21 mouse cellular contexts compared by ENCODE assay signal in genomic region chr5:35882391-35882790, GRCm38 (mm10). TPM values are rescaled to one million over a fixed set of nuclear protein-coding genes. Genes with fewer than 3 reads are reported as not detected.
A peak's percentile ranks its signal among the peaks of the same experiment; 100 is the strongest.
DNase-seq lines count a peak whose midpoint lies in the region; ATAC-seq and TF ChIP-seq lines count a peak whose summit lies in the region.
"Had no signal": no experiment of that assay in that cellular context is flagged by ENCODE, and none has a peak within 500 bp of the region (broad histone marks: within the 10 kb centered on the region; RNA-seq: fewer than 3 reads in every experiment).

No protein-coding gene starts in this region.

- no peaks in the 10 kb centered on the region for H3K9me3 ChIP-seq in liver, embryonic 14.5 days (ENCODE audit: control insufficient read depth, low read length)
- no peaks in the 10 kb centered on the region for H3K9me3 ChIP-seq in liver, embryonic 11.5 days (ENCODE audit: control insufficient read depth, low read length)
- H3K9me3 ChIP-seq: forebrain, embryonic 12.5 days; heart, embryonic 13.5 days; limb, embryonic 15.5 days; stomach, embryonic 15.5 days had no signal

- no peaks in the 10 kb centered on the region for H3K4me1 ChIP-seq in liver, embryonic 14.5 days (replicated peaks; ENCODE audit: control insufficient read depth in 2 of 2, insufficient read depth in 2 of 2, low read length in 1 of 2)
- no peaks in the 10 kb centered on the region for H3K4me1 ChIP-seq in liver, embryonic 11.5 days (replicated peaks; ENCODE audit: control insufficient read depth, insufficient read depth, low read length)
- H3K4me1 ChIP-seq: forebrain, embryonic 12.5 days; stomach, embryonic 15.5 days had no signal

- WGBS in liver, embryonic 14.5 days (ENCODE audit: insufficient replicate concordance) = 56% methylated on average over 9 of the region's 9 CpGs
- WGBS in liver, embryonic 11.5 days = 54% methylated on average over 9 of the region's 9 CpGs

- no peaks in the 10 kb centered on the region for H3K27me3 ChIP-seq in liver, embryonic 14.5 days (ENCODE audit: control insufficient read depth, insufficient read depth, low read length)
- no peaks in the 10 kb centered on the region for H3K27me3 ChIP-seq in liver, embryonic 11.5 days (replicated peaks; ENCODE audit: control insufficient read depth, insufficient read depth, low read length)
- H3K27me3 ChIP-seq: heart, embryonic 13.5 days; limb, embryonic 15.5 days; stomach, embryonic 15.5 days had no signal

- no peak overlapping the region for H3K9ac ChIP-seq in liver, embryonic 14.5 days (replicated peaks)
- H3K9ac ChIP-seq in liver, embryonic 11.5 days (ENCODE audit: low read depth, low read length) = no peak overlapping the region
- H3K9ac ChIP-seq: forebrain, embryonic 12.5 days; heart, embryonic 13.5 days; limb, embryonic 15.5 days; lung, embryonic 14.5 days; stomach, embryonic 15.5 days had no signal

- no peak overlapping the region for H3K4me3 ChIP-seq in gastrocnemius, adult 2 months
- no peak overlapping the region for H3K4me3 ChIP-seq in liver, embryonic 14.5 days (ENCODE audit: insufficient read depth in 1 of 2, low read depth in 2 of 2, low read length in 2 of 2)
- H3K4me3 ChIP-seq in liver, embryonic 11.5 days (ENCODE audit: low read depth, low read length) = no peak overlapping the region
- H3K4me3 ChIP-seq: forebrain, embryonic 12.5 days; heart, embryonic 13.5 days; limb, embryonic 15.5 days; stomach, embryonic 15.5 days had no signal

- TF ChIP-seq EP300 in liver, embryonic 14.5 days (IDR thresholded peaks at IDR 0.05; ENCODE audit: low read depth) = no peak

- peak; percentile 14 for DNase-seq in gastrocnemius, postnatal 14 days
- no peak for DNase-seq in gastrocnemius, adult 2 months
- no peak for DNase-seq in liver, embryonic 14.5 days (ENCODE audit: low read depth in 3 of 3, low spot score in 3 of 3)
- no peak for DNase-seq in liver, embryonic 11.5 days (ENCODE audit: low spot score)
- DNase-seq in kidney, adult 9 months = peak; percentile 85
- DNase-seq in kidney, postnatal 4 days = peak; percentile 25 to 60
- DNase-seq in thymus, adult 18-20 months = no peak
- no peak for DNase-seq in right cerebral cortex, postnatal 4 days
- DNase-seq: B cell, adult 2 months; cerebellum, adult 8-10 months; gastrocnemius, postnatal 10 days; heart, adult 18-20 months; heart, postnatal 36 days; lung, embryonic 14.5 days; lung, postnatal 4 days; right cerebral cortex, postnatal 25 days; thymus, postnatal 14 days had no signal

- no peak for ATAC-seq in liver, embryonic 14.5 days (ENCODE audit: insufficient read depth)
- no peak for ATAC-seq in liver, embryonic 11.5 days (replicated peaks; ENCODE audit: low FRiP score)

- no peaks in the 10 kb centered on the region for H3K36me3 ChIP-seq in liver, embryonic 14.5 days (replicated peaks; ENCODE audit: control insufficient read depth, insufficient read depth, low read depth)
- H3K36me3 ChIP-seq in liver, embryonic 11.5 days (ENCODE audit: control insufficient read depth, insufficient read depth, low read length) = no peaks in the 10 kb centered on the region
- H3K36me3 ChIP-seq: forebrain, embryonic 12.5 days; heart, embryonic 13.5 days; limb, embryonic 15.5 days; stomach, embryonic 15.5 days had no signal

- TF ChIP-seq CTCF in gastrocnemius, adult 2 months (IDR thresholded peaks at IDR 0.05) = no peak
- TF ChIP-seq CTCF in liver, embryonic 14.5 days (IDR thresholded peaks at IDR 0.05; ENCODE audit: low read depth) = 0 out of 2 replicates have a peak, but pooled peaks have one; percentile 7

- intact Hi-C loops in gastrocnemius, postnatal 14 days (cut with DNase I; ENCODE audit: low total_unique reads) = no loop called here
- intact Hi-C loops in gastrocnemius, adult 2 months (cut with DNase I) = no loop called here

- H3K4me2 ChIP-seq in liver, embryonic 14.5 days (ENCODE audit: low read depth) = no peak overlapping the region
- no peak overlapping the region for H3K4me2 ChIP-seq in liver, embryonic 11.5 days
- H3K4me2 ChIP-seq: forebrain, embryonic 12.5 days; heart, embryonic 13.5 days; limb, embryonic 15.5 days; lung, embryonic 14.5 days; stomach, embryonic 15.5 days had no signal

- no peak overlapping the region for H3K27ac ChIP-seq in gastrocnemius, adult 2 months
- no peak overlapping the region for H3K27ac ChIP-seq in liver, embryonic 14.5 days
- no peak overlapping the region for H3K27ac ChIP-seq in liver, embryonic 11.5 days (ENCODE audit: low read depth, low read length)
- H3K27ac ChIP-seq: forebrain, embryonic 12.5 days; heart, embryonic 13.5 days; limb, embryonic 15.5 days; stomach, embryonic 15.5 days had no signal

RNA-seq across cellular contexts. Expression of gene Afap1, which starts 10.7 kb away (rescaled TPM):
- 10 to 100 TPM; 11.0 to 14.5 TPM for total RNA-seq in gastrocnemius, postnatal 14 days (2021)
- 1 to 10 TPM; 7.4 to 8.3 TPM for total RNA-seq in gastrocnemius, adult 2 months (2021)
- polyA plus RNA-seq in liver, embryonic 14.5 days (2012; rRNA removed) = 0.58 and 0.78 TPM in 2 replicates
- polyA plus RNA-seq in liver, embryonic 14.5 days (2014; fragmentation: Nextera tagmentation; extraction: Ambion mirVana) = 0.73 and 0.76 TPM in 2 replicates
- 6.7 and 6.8 TPM in 2 replicates for polyA plus RNA-seq in liver, embryonic 11.5 days (2014; fragmentation: Nextera tagmentation; extraction: Ambion mirVana)

Comparison
In these comparisons a context has a peak if more than half of its experiments do, and no peak if none do; other contexts are left out.
1. DNase-seq: peak in gastrocnemius, postnatal 14 days (single experiment), kidney, adult 9 months (single experiment) and kidney, postnatal 4 days (2 of 2); none in gastrocnemius, adult 2 months (single experiment), liver, embryonic 14.5 days (0 of 3), liver, embryonic 11.5 days (single experiment), thymus, adult 18-20 months (0 of 2) and right cerebral cortex, postnatal 4 days (single experiment).